8 mouse cellular contexts compared by ENCODE assay signal in the genomic region with DNA sequence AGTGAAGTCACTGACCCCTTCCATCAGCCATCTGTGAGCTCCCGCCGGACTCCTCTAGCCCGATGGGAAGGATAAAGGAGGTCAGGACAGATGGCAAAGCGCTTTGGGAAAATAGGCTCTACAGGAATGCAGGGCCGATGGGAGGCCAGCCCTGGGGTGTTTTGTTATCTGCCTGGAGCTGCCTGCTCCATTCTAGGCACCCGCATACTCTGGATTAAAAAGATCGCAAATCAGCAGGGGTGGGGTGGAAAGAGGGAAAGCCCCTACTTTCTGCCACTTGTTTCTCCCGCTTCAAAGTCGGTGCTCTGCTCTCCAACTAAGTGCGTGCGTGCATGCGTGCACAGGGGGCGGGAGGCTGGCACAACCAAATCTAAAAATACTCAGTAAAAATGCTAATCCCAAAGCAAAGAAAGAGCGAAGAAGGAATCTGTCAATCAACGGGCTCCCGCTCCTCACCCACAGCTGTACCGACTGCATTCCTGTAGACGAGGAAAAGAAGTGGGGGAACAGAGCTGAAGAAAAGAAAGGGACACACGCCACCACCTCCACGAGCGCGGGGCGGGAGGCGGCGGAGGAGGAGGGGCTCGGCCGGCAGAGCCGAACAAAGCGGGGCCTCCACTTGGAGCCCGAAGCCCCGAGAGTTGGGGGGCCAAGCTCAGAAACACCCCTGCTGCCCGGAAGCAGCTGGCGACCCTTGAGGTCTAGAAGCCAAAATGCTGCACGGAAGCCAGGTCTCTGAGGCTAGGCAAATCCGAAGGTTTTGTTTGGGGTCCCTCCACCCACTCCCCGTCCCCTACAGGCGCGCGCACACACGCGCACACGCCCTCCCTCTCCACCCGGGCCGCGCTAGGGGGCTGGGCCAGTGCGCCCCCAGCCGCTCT. TPM values are rescaled to one million over a fixed set of nuclear protein-coding genes. Genes with fewer than 3 reads are reported as not detected.
DNase-seq lines count a peak whose midpoint lies in the region; ATAC-seq lines count a peak whose summit lies in the region.

No protein-coding gene starts in this region.

- DNase-seq in 3134 (ENCODE audit: extremely low read depth, insufficient read length, low spot score) = peak; percentile 59
- DNase-seq in CD4-positive helper T cell, adult 2 months (ENCODE audit: low read depth, low spot score) = peak; percentile 75
- DNase-seq in cerebellum, adult 18-20 months = peak; percentile 48 to 51
- DNase-seq in frontal cortex, adult 2 months (ENCODE audit: extremely low spot score in 1 of 2, low spot score in 1 of 2) = peak; percentile 59 to 82
- peak; percentile 60 for DNase-seq in kidney, postnatal 14 days
- DNase-seq in lung, postnatal 10 days = peak; percentile 56
- peak; percentile 36 for DNase-seq in right cerebral cortex, postnatal 4 days

- ATAC-seq in megakaryocyte progenitor cell, adult 5-6 weeks (replicated peaks; ENCODE audit: poor library complexity) = no peak

RNA-seq across cellular contexts. Expression of a gene that starts 1.0 kb away (rescaled TPM):
- 29.5 and 33.5 TPM in 2 replicates for polyA plus RNA-seq in frontal cortex, adult 2 months (2012; rRNA removed)
- 12.6 and 14.4 TPM in 2 replicates for total RNA-seq in megakaryocyte progenitor cell, adult 5-6 weeks (2015)
- total RNA-seq in megakaryocyte progenitor cell, adult 5-6 weeks (2017) = 16.7 and 16.8 TPM in 2 replicates
